24 mouse cellular contexts compared by ENCODE assay signal in the genomic region with DNA sequence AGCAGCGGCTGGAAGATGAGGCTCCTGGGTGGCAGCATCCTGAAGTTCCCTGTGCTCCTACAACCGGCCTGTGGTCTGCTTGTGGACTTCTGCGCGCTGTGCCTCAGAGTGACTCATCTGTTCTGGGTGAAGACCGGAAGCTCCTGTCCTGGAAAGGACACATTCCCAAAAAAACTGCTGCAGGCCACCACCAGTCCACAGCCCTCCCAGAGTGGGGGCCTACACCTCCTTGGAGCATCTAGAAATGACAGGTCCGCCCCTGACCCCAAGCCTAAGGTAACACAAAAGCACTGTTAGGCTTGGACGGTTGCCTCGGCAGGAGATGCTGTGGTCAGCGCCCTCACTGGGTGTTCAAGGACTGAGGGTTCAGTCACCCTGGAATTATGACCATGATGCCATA. TPM values are rescaled to one million over a fixed set of nuclear protein-coding genes. Genes with fewer than 3 reads are reported as not detected.
DNase-seq lines count a peak whose midpoint lies in the region; ATAC-seq and TF ChIP-seq lines count a peak whose summit lies in the region.
"Had no signal": no experiment of that assay in that cellular context is flagged by ENCODE, and none has a peak within 500 bp of the region (broad histone marks: within the 10 kb centered on the region; RNA-seq: fewer than 3 reads in every experiment).

No protein-coding gene starts in this region.

- peak overlapping the region; percentile 64 for H3K27ac ChIP-seq in intestine, postnatal 0 days (ENCODE audit: low read depth, low read length)
- H3K27ac ChIP-seq in intestine, embryonic 16.5 days (ENCODE audit: low read length) = no peak overlapping the region
- H3K27ac ChIP-seq: embryonic facial prominence, embryonic 10.5 days; embryonic facial prominence, embryonic 12.5 days; forebrain, embryonic 13.5 days; forebrain, embryonic 15.5 days had no signal

- peak; percentile 47 for ATAC-seq in intestine, postnatal 0 days
- no peak for ATAC-seq in intestine, embryonic 16.5 days
- ATAC-seq: activated CD4-positive, CD25-positive, alpha-beta regulatory T cell, adult 4 months; CD4-positive, CD25-positive, alpha-beta regulatory T cell, adult 4 months; forebrain, embryonic 13.5 days; forebrain, embryonic 15.5 days; forebrain, postnatal 0 days; Patski had no signal

- 70% methylated on average over 9 of the region's 9 CpGs for WGBS in intestine, postnatal 0 days
- WGBS in intestine, embryonic 16.5 days = 76% methylated on average over 9 of the region's 9 CpGs

- no peaks in the 10 kb centered on the region for H3K9me3 ChIP-seq in intestine, postnatal 0 days (ENCODE audit: control insufficient read depth)
- H3K9me3 ChIP-seq in intestine, embryonic 16.5 days (ENCODE audit: control insufficient read depth, low read length) = no peaks in the 10 kb centered on the region
- H3K9me3 ChIP-seq: embryonic facial prominence, embryonic 10.5 days; forebrain, embryonic 13.5 days; forebrain, embryonic 15.5 days had no signal

- H3K4me1 ChIP-seq in intestine, postnatal 0 days (replicated peaks; ENCODE audit: control insufficient read depth, insufficient read depth, low read length) = no peaks in the 10 kb centered on the region
- no peaks in the 10 kb centered on the region for H3K4me1 ChIP-seq in intestine, embryonic 16.5 days (ENCODE audit: control insufficient read depth, insufficient read depth, low read length)
- H3K4me1 ChIP-seq: embryonic facial prominence, embryonic 10.5 days; embryonic facial prominence, embryonic 12.5 days; forebrain, embryonic 13.5 days; forebrain, embryonic 15.5 days had no signal

- 0 out of 2 replicates have a peak overlapping the region, but pooled peaks have one; percentile 22 for H3K9ac ChIP-seq in intestine, postnatal 0 days (ENCODE audit: low read depth, low read length)
- H3K9ac ChIP-seq in intestine, embryonic 16.5 days (ENCODE audit: low read depth, low read length) = no peak overlapping the region
- H3K9ac ChIP-seq: embryonic facial prominence, embryonic 12.5 days; forebrain, embryonic 13.5 days; forebrain, embryonic 15.5 days; forebrain, postnatal 0 days had no signal

- H3K36me3 ChIP-seq in intestine, postnatal 0 days (ENCODE audit: control insufficient read depth, insufficient read depth) = no peaks in the 10 kb centered on the region
- no peaks in the 10 kb centered on the region for H3K36me3 ChIP-seq in intestine, embryonic 16.5 days (ENCODE audit: control insufficient read depth, insufficient read depth, low read length)
- H3K36me3 ChIP-seq: embryonic facial prominence, embryonic 10.5 days; embryonic facial prominence, embryonic 12.5 days; forebrain, embryonic 15.5 days; G1E had no signal

- 0 out of 2 replicates have a peak overlapping the region, but pooled peaks have one; percentile 21 for H3K4me2 ChIP-seq in intestine, postnatal 0 days (replicated peaks; ENCODE audit: low read depth)
- H3K4me2 ChIP-seq in intestine, embryonic 16.5 days (ENCODE audit: low read depth, low read length) = no peak overlapping the region
- H3K4me2 ChIP-seq: embryonic facial prominence, embryonic 12.5 days; forebrain, embryonic 13.5 days; forebrain, embryonic 15.5 days had no signal

- no peak for TF ChIP-seq CTCF in intestine, postnatal 0 days (IDR thresholded peaks at IDR 0.05; ENCODE audit: low read depth)

- peak; percentile 65 for DNase-seq in adrenal gland, adult 2 months
- DNase-seq in adrenal gland, postnatal 25 days = no peak
- DNase-seq in adrenal gland, postnatal 36 days = peak; percentile 36 to 38
- DNase-seq in adrenal gland, adult 18-20 months (ENCODE audit: low spot score in 2 of 2) = no peak
- DNase-seq in 3134 (ENCODE audit: extremely low read depth, insufficient read length, low spot score) = peak; percentile 80
- DNase-seq in gastrocnemius, postnatal 25 days = no peak
- DNase-seq: B cell, adult 2 months; cerebellum, adult 11-12 months; cerebellum, adult 2 months; cerebellum, adult 9-10 months; cerebellum, postnatal 10 days; cerebellum, postnatal 25 days; forebrain, postnatal 0 days had no signal

- H3K27me3 ChIP-seq in intestine, postnatal 0 days (replicated peaks; ENCODE audit: control insufficient read depth, insufficient read depth, low read length) = no peaks in the 10 kb centered on the region
- H3K27me3 ChIP-seq in intestine, embryonic 16.5 days (replicated peaks; ENCODE audit: control insufficient read depth, insufficient read depth, low read length) = no peaks in the 10 kb centered on the region
- H3K27me3 ChIP-seq: CH12.LX; embryonic facial prominence, embryonic 12.5 days; forebrain, embryonic 13.5 days; forebrain, embryonic 15.5 days; Patski had no signal

- H3K4me3 ChIP-seq in intestine, postnatal 0 days (ENCODE audit: low read depth, low read length) = no peak overlapping the region
- no peak overlapping the region for H3K4me3 ChIP-seq in intestine, embryonic 16.5 days (ENCODE audit: low read length)
- H3K4me3 ChIP-seq: embryonic facial prominence, embryonic 10.5 days; embryonic facial prominence, embryonic 12.5 days; forebrain, embryonic 13.5 days; forebrain, embryonic 15.5 days had no signal

RNA-seq across cellular contexts. Expression of a gene that starts 8.6 kb away (rescaled TPM):
- 10 to 100 TPM; 17.1 to 19.8 TPM for total RNA-seq in adrenal gland, adult 2 months (2021)
- polyA plus RNA-seq in adrenal gland, adult 2 months (2012; rRNA removed) = 49.2 and 55.1 TPM in 2 replicates
- total RNA-seq in adrenal gland, postnatal 25 days (2021) = 21.1 and 28.5 TPM in 2 replicates
- total RNA-seq in adrenal gland, postnatal 36 days (2021) = 10 to 100 TPM; 13.9 to 18.6 TPM
- 10 to 100 TPM; 10.3 to 13.0 TPM for total RNA-seq in adrenal gland, adult 18-20 months (2021)
- 263 and 296 TPM in 2 replicates for polyA plus RNA-seq in intestine, postnatal 0 days (2015; fragmentation: Nextera tagmentation; extraction: Ambion mirVana)
- 21.4 and 39.8 TPM in 2 replicates for polyA plus RNA-seq in intestine, embryonic 16.5 days (2015; fragmentation: Nextera tagmentation; extraction: Ambion mirVana)
- total RNA-seq in gastrocnemius, postnatal 25 days (2021) = 10 to 100 TPM in 1 of 2 experiments, 1 to 10 TPM in 1; 9.5 to 11.7 TPM

RNA-seq across cellular contexts. Expression of a gene that starts 42.9 kb away (rescaled TPM):
- total RNA-seq in adrenal gland, adult 2 months (2021) = 100 to 1,000 TPM; 187 to 199 TPM
- polyA plus RNA-seq in adrenal gland, adult 2 months (2012; rRNA removed) = 12.2 and 21.1 TPM in 2 replicates
- 209 and 246 TPM in 2 replicates for total RNA-seq in adrenal gland, postnatal 25 days (2021)
- total RNA-seq in adrenal gland, postnatal 36 days (2021) = 100 to 1,000 TPM; 212 to 227 TPM
- total RNA-seq in adrenal gland, adult 18-20 months (2021) = 100 to 1,000 TPM; 159 to 222 TPM
- polyA plus RNA-seq in intestine, postnatal 0 days (2015; fragmentation: Nextera tagmentation; extraction: Ambion mirVana) = 492 and 500 TPM in 2 replicates
- polyA plus RNA-seq in intestine, embryonic 16.5 days (2015; fragmentation: Nextera tagmentation; extraction: Ambion mirVana) = 394 and 410 TPM in 2 replicates
- 100 to 1,000 TPM; 137 to 142 TPM for total RNA-seq in gastrocnemius, postnatal 25 days (2021)

RNA-seq across cellular contexts. Expression of a gene that starts 54.0 kb away (rescaled TPM):
- total RNA-seq in adrenal gland, adult 2 months (2021) = 1 to 10 TPM; 2.7 to 3.6 TPM
- polyA plus RNA-seq in adrenal gland, adult 2 months (2012; rRNA removed) = 5.9 and 7.7 TPM in 2 replicates
- total RNA-seq in adrenal gland, postnatal 25 days (2021) = 3.8 and 4.7 TPM in 2 replicates
- 1 to 10 TPM; 1.1 to 4.2 TPM for total RNA-seq in adrenal gland, postnatal 36 days (2021)
- 1 to 10 TPM; 2.5 to 2.7 TPM for total RNA-seq in adrenal gland, adult 18-20 months (2021)
- 14.0 and 15.8 TPM in 2 replicates for polyA plus RNA-seq in intestine, postnatal 0 days (2015; fragmentation: Nextera tagmentation; extraction: Ambion mirVana)
- 20.4 and 21.6 TPM in 2 replicates for polyA plus RNA-seq in intestine, embryonic 16.5 days (2015; fragmentation: Nextera tagmentation; extraction: Ambion mirVana)
- under 1 TPM in 1 of 2 experiments, not detected in 1; 0.16 TPM for total RNA-seq in gastrocnemius, postnatal 25 days (2021)
- polyA plus RNA-seq: G1E had no signal

Comparison
In these comparisons a context has a peak if more than half of its experiments do, and no peak if none do; other contexts are left out.
1. DNase-seq: peak in adrenal gland, adult 2 months (single experiment), adrenal gland, postnatal 36 days (2 of 2) and 3134 (single experiment); none in adrenal gland, postnatal 25 days (single experiment), adrenal gland, adult 18-20 months (0 of 2) and gastrocnemius, postnatal 25 days (single experiment).